Mouse (Mus musculus) lung, postnatal 0 days (tissue): ENCODE measurements at regions not wholly inside any gene's neighbourhood (a gene's known extent, or its start where the extent isn't known, plus 50 kb on each side); places are given as distances from the start of the nearest gene placed in this dataset.
A peak's percentile ranks its signal among the peaks of the same experiment; 100 is the strongest.

Experiments
- ATAC-seq: fragments of 200-750 bp; cut with Nextera tagmentation; 2 replicates; pipeline ENCODE4 v1.8.0; 2017; ENCODE audit warnings: moderate library complexity
- DNase-seq: peaks from one replicate; pipeline ENCODE4 v3.0.0-alpha.2; 2016; ENCODE audit warnings: low spot score
- H3K27ac ChIP-seq: fragments of 300-500 bp; sonication (generic); 2 replicates; pipeline ENCODE4 v1.5.1; 2014; ENCODE audit warnings: antibody characterized with exemption, mild to moderate bottlenecking, low read length, mixed read lengths
- H3K27me3 ChIP-seq: fragments of 300-500 bp; sonication (generic); replicated peaks from 2 replicates; pipeline ENCODE4 v1.6.1; 2014; ENCODE audit warnings: low read length, mixed read lengths; ENCODE audit not compliant: insufficient read depth
- H3K36me3 ChIP-seq: fragments of 300-500 bp; sonication (generic); 2 replicates; pipeline ENCODE4 v1.6.1; 2014; ENCODE audit warnings: low read length, mixed read lengths; ENCODE audit not compliant: insufficient read depth
- H3K4me1 ChIP-seq: fragments of 300-500 bp; sonication (generic); 2 replicates; pipeline ENCODE4 v1.6.1; 2014; ENCODE audit warnings: antibody characterized with exemption, low read depth, low read length, mixed read lengths; ENCODE audit not compliant: insufficient read depth
- H3K4me2 ChIP-seq: fragments of 300-500 bp; sonication (generic); replicated peaks from 2 replicates; pipeline ENCODE4 v1.6.1; 2014; ENCODE audit warnings: low read depth, mild to moderate bottlenecking, low read length, moderate library complexity, mixed read lengths
- H3K4me3 ChIP-seq: fragments of 300-500 bp; sonication (generic); 2 replicates; pipeline ENCODE4 v1.5.1; 2014; ENCODE audit warnings: low read depth, low read length
- H3K9ac ChIP-seq: fragments of 300-500 bp; sonication (generic); replicated peaks from 2 replicates; pipeline ENCODE4 v1.6.1; 2014; ENCODE audit warnings: low read depth, mild to moderate bottlenecking
- H3K9me3 ChIP-seq: fragments of 300-500 bp; sonication (generic); 2 replicates; pipeline ENCODE4 v1.6.1; 2016; ENCODE audit warnings: low read length, mixed read lengths
- CTCF ChIP-seq: IDR thresholded peaks from 2 replicates; pipeline ENCODE4 v1.5.1; 2016; ENCODE audit warnings: antibody characterized with exemption, mild to moderate bottlenecking
- EP300 ChIP-seq: IDR thresholded peaks from 2 replicates; pipeline ENCODE4 v1.6.1; 2016; ENCODE audit warnings: antibody characterized with exemption, mild to moderate bottlenecking, control low read depth
- WGBS: fragments of 180-500 bp; shearing (Covaris S2); extraction: QIAGEN DNeasy Blood & Tissue Kit; methylation state at CpG from one replicate; pipeline ENCODE4 v1.1.7; 2014; 5-methylcytosine and 5-hydroxymethylcytosine counted together

DNA sequence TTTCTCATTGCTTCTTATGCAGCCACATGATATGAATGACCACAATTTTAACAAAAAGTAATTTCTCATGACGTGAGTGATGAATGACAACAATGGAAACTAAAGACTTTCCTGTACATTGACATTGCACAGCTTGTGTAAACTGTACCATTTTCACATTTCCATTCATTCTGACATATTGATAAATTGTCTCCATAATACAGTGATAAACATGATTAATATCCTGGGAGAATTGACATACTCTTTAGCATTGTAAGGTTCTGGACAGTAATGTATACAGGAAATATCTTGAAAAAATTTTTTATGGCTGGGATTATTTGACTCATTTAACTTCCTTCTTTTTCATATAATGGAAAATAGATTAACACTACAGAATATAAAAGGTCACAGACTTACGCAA, 380.1 kb downstream of the Slc22a22 start:
- no peak for TF ChIP-seq EP300
- no peak for TF ChIP-seq CTCF
- Histone ChIP-seq H3K27me3 (no peaks in the 10 kb centered on the region), H3K36me3 (no peaks in the 10 kb centered on the region), H3K9ac (no peak overlapping the region), H3K9me3 (no peaks in the 10 kb centered on the region), H3K4me3 (no peak overlapping the region), H3K4me1 (no peaks in the 10 kb centered on the region), H3K27ac (no peak overlapping the region), H3K4me2 (no peak overlapping the region)
- 51% methylated on average over 2 of the region's 2 CpGs for WGBS
- DNase-seq = no peak
- no peak for ATAC-seq

GRCm38 (mm10) chr15:57079806-57080205, 397.6 kb downstream of the Slc22a22 start:
- TF ChIP-seq CTCF (no peak), EP300 (no peak)

DNA sequence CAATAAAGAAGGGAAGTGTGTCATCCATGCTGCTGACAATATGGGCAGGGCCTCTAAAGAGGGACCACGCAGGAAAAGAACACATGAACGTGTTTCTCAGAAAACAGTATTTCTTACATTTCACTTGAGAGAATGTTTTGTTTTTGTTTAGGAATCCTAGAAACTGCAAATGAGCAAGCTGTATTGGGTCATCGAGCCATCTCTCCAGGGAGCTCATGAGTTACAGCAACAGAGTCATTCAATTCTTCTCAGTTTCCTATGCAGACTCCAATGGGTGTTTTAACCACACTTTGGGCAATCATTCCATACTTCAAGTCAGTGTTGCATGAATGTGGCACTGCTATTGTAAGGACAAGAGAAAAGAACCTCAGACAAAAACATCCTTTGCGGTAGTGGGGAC, 403.6 kb downstream of the Slc22a22 start:
- Histone ChIP-seq H3K9me3 (no peaks in the 10 kb centered on the region), H3K36me3 (no peaks in the 10 kb centered on the region), H3K4me1 (no peaks in the 10 kb centered on the region), H3K4me2 (no peak overlapping the region), H3K9ac (no peak overlapping the region), H3K27me3 (no peaks in the 10 kb centered on the region), H3K4me3 (no peak overlapping the region), H3K27ac (no peak overlapping the region)
- ATAC-seq = no peak
- DNase-seq = no peak
- 85% methylated on average over 4 of the region's 4 CpGs for WGBS
- TF ChIP-seq CTCF (no peak), EP300 (no peak)

More at GRCm38 (mm10) chr15:57079806-57080205, 397.6 kb downstream of the Slc22a22 start:
- Histone ChIP-seq H3K4me3 (no peak overlapping the region), H3K4me1 (no peaks in the 10 kb centered on the region), H3K36me3 (no peaks in the 10 kb centered on the region), H3K9me3 (no peaks in the 10 kb centered on the region), H3K4me2 (no peak overlapping the region), H3K27me3 (no peaks in the 10 kb centered on the region), H3K27ac (no peak overlapping the region), H3K9ac (no peak overlapping the region)
- DNase-seq = no peak
- ATAC-seq = no peak

DNA sequence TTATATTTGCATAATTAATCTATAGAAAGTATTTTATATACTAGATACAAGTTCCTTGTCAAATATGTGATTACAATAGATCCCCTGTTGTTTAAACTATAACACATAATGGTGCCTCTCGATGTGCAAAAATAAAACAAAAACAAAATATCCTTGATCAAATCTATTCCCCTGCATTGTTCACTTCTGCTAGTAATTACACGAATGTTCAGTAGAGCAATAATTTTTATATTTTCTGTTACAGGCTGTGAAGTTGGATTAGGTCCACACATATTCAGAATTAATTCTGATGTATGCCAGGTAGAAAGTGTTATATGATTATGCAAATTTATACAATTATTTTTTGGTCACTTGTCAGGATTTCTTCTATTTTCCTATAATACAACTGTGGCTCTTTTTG, 415.9 kb downstream of the Slc22a22 start:
- TF ChIP-seq EP300 (no peak), CTCF (no peak)
- H3K27me3 ChIP-seq = no peaks in the 10 kb centered on the region
- DNase-seq (no peak), ATAC-seq (no peak)
- H3K4me3 ChIP-seq = no peak overlapping the region
- H3K27ac ChIP-seq = no peak overlapping the region
- 82% methylated on average over 2 of the region's 2 CpGs for WGBS
- H3K36me3 ChIP-seq = no peaks in the 10 kb centered on the region
- no peak overlapping the region for H3K4me2 ChIP-seq
- no peaks in the 10 kb centered on the region for H3K9me3 ChIP-seq
- no peak overlapping the region for H3K9ac ChIP-seq
- no peaks in the 10 kb centered on the region for H3K4me1 ChIP-seq

DNA sequence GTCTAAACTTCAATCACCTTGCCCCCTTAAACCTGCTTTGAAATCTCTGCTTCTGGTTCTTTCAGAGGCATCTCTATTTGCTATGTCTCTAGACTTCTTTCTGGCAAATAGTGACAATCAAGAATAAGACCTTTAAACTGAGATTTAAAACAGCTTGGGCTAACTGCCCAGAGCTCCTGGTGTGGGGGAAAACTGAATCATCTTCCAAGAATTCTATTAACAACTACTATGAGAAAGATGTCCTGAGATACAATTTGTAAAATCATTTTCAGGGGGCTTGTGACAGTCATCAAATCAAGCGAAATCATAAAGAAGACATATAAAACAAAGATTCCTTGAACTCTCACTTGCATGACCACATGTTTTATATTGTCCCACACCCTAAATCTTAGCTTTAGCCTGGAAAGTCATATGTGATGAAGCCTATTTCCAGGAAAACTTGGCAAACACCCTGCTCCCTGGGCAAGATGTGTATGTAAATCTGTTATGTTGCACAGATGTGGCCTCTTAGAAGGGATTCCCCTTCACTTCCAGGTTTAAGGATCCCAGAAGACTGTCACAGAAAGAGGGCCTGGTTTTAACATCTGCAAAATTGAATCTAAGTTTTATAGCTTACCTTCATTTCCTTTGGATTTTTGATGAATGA, 417.8 kb downstream of the Slc22a22 start:
- TF ChIP-seq EP300 = no peak
- TF ChIP-seq CTCF = no peak
- no peak overlapping the region for H3K4me3 ChIP-seq
- peak; percentile 13 for DNase-seq

GRCm38 (mm10) chr15:57052287-57052686, 425.1 kb downstream of the Slc22a22 start:
- WGBS = 81% methylated on average over 1 of the region's 1 CpGs
- H3K36me3 ChIP-seq = no peaks in the 10 kb centered on the region
- no peak overlapping the region for H3K4me3 ChIP-seq
- no peaks in the 10 kb centered on the region for H3K4me1 ChIP-seq
- DNase-seq (no peak), ATAC-seq (no peak)
- no peak overlapping the region for H3K27ac ChIP-seq
- no peak overlapping the region for H3K9ac ChIP-seq
- no peak overlapping the region for H3K4me2 ChIP-seq
- H3K9me3 ChIP-seq = no peaks in the 10 kb centered on the region
- TF ChIP-seq CTCF (no peak), EP300 (no peak)
- H3K27me3 ChIP-seq = no peaks in the 10 kb centered on the region

More for the DNA sequence above, 417.8 kb downstream of the Slc22a22 start:
- no peaks in the 10 kb centered on the region for H3K36me3 ChIP-seq
- H3K9ac ChIP-seq = no peak overlapping the region
- H3K9me3 ChIP-seq = no peaks in the 10 kb centered on the region
- no peaks in the 10 kb centered on the region for H3K27me3 ChIP-seq
- peak; percentile 35 for ATAC-seq
- H3K27ac ChIP-seq = no peak overlapping the region
- H3K4me1 ChIP-seq = no peaks in the 10 kb centered on the region
- 71% methylated on average over 1 of the region's 1 CpGs for WGBS
- no peak overlapping the region for H3K4me2 ChIP-seq
